Mouse (Mus musculus): ENCODE data around the gene Gm11568. TPM values are rescaled to one million over a fixed set of nuclear protein-coding genes. Genes with fewer than 3 reads are reported as not detected.
"Not testable (repeated sequence)": the region's sequence is repeated elsewhere in the genome, so short reads cannot be mapped to it uniquely, and the experiment has no call there.

Gm11568 gene
- polyA plus RNA-seq (2015; fragmentation: Nextera tagmentation; extraction: Ambion mirVana) = not detected in 2 replicates

- Histone ChIP-seq H3K4me1 (replicated peaks) (no peaks in the 10 kb centered on the region), H3K27ac (replicated peaks) (no peak within 1 kb of the TSS), H3K9me3 (replicated peaks) (no peaks in the 10 kb centered on the region), H3K36me3 (replicated peaks) (no peaks in the 10 kb centered on the region), H3K4me3 (replicated peaks) (no peak within 1 kb of the TSS), H3K9ac (no peak within 1 kb of the TSS), H3K27me3 (no peaks in the 10 kb centered on the region), H3K4me2 (no peak within 1 kb of the TSS)
- WGBS (ENCODE audit: insufficient replicate concordance) = 55% methylated on average over 2 of the region's 2 CpGs
- ATAC-seq (ENCODE audit: insufficient read depth) = no peak
Observed at GRCm38 (mm10) chr11:99857617-99858016, at the start of gene Gm11568. Gene Gm11568, plus strand, starts transcription at chr11:99857917.

GRCm38 (mm10) chr11:99809792-99810191 lies 47.9 kb upstream of the Gm11568 start, which contains the start of gene Krtap4-13:
Gene Krtap4-13, minus strand, starts transcription at chr11:99809892.
- not testable (repeated sequence) for H3K9ac ChIP-seq

GRCm38 (mm10) chr11:99815566-99815965 lies 42.2 kb upstream of the Gm11568 start, which contains the start of gene Gm11564:
Gene Gm11564, minus strand, starts transcription at chr11:99815666.
- H3K36me3 ChIP-seq (replicated peaks); H3K4me3 ChIP-seq (replicated peaks); H3K9ac ChIP-seq; ATAC-seq (ENCODE audit: insufficient read depth); H3K27me3 ChIP-seq; H3K9me3 ChIP-seq (replicated peaks); H3K4me2 ChIP-seq; H3K27ac ChIP-seq (replicated peaks); H3K4me1 ChIP-seq (replicated peaks): not testable (repeated sequence)
- 46% methylated on average over 2 of the region's 2 CpGs for WGBS (ENCODE audit: insufficient replicate concordance)

More at GRCm38 (mm10) chr11:99809792-99810191, 47.9 kb upstream of the Gm11568 start, which contains the start of gene Krtap4-13:
- H3K27ac ChIP-seq (replicated peaks); H3K36me3 ChIP-seq (replicated peaks); H3K27me3 ChIP-seq; H3K4me3 ChIP-seq (replicated peaks); H3K9me3 ChIP-seq (replicated peaks); ATAC-seq (ENCODE audit: insufficient read depth); H3K4me2 ChIP-seq; H3K4me1 ChIP-seq (replicated peaks): not testable (repeated sequence)

GRCm38 (mm10) chr11:99837966-99838365 lies 19.8 kb upstream of the Gm11568 start, which contains the start of gene 2300003K06Rik:
Gene 2300003K06Rik, minus strand, starts transcription at chr11:99838066.
- H3K9me3 ChIP-seq (replicated peaks) = no peaks in the 10 kb centered on the region
- H3K27me3 ChIP-seq = no peaks in the 10 kb centered on the region
- 31% methylated on average over 1 of the region's 1 CpGs for WGBS (ENCODE audit: insufficient replicate concordance)
- no peak within 1 kb of the TSS for H3K9ac ChIP-seq
- no peak within 1 kb of the TSS for H3K27ac ChIP-seq (replicated peaks)
- ATAC-seq (ENCODE audit: insufficient read depth) = no peak
- H3K4me2 ChIP-seq = no peak within 1 kb of the TSS
- no peaks in the 10 kb centered on the region for H3K36me3 ChIP-seq (replicated peaks)
- H3K4me3 ChIP-seq (replicated peaks) = no peak within 1 kb of the TSS
- H3K4me1 ChIP-seq (replicated peaks) = no peaks in the 10 kb centered on the region

GRCm38 (mm10) chr11:99842185-99842584 lies 15.5 kb upstream of the Gm11568 start:
- no peak for ATAC-seq (ENCODE audit: insufficient read depth)
- Histone ChIP-seq H3K4me3 (replicated peaks) (no peak overlapping the region), H3K9ac (no peak overlapping the region), H3K27me3 (no peaks in the 10 kb centered on the region), H3K4me2 (no peak overlapping the region), H3K36me3 (replicated peaks) (no peaks in the 10 kb centered on the region), H3K27ac (replicated peaks) (no peak overlapping the region), H3K4me1 (replicated peaks) (no peaks in the 10 kb centered on the region), H3K9me3 (replicated peaks) (no peaks in the 10 kb centered on the region)
- WGBS (ENCODE audit: insufficient replicate concordance) = 56% methylated on average over 1 of the region's 1 CpGs

- H3K27me3 ChIP-seq = no peaks in the 10 kb centered on the region
- 53% methylated on average over 2 of the region's 2 CpGs for WGBS (ENCODE audit: insufficient replicate concordance)
- H3K9me3 ChIP-seq (replicated peaks) = no peaks in the 10 kb centered on the region
- H3K9ac ChIP-seq = no peak overlapping the region
- no peak overlapping the region for H3K4me2 ChIP-seq
- ATAC-seq (ENCODE audit: insufficient read depth) = no peak
- H3K27ac ChIP-seq (replicated peaks) = no peak overlapping the region
- H3K4me3 ChIP-seq (replicated peaks) = no peak overlapping the region
- H3K4me1 ChIP-seq (replicated peaks) = no peaks in the 10 kb centered on the region
- no peaks in the 10 kb centered on the region for H3K36me3 ChIP-seq (replicated peaks)
Observed at GRCm38 (mm10) chr11:99846746-99847145, 11.0 kb upstream of the Gm11568 start.

- no peaks in the 10 kb centered on the region for H3K4me1 ChIP-seq (replicated peaks)
- ATAC-seq (ENCODE audit: insufficient read depth) = no peak
- no peaks in the 10 kb centered on the region for H3K9me3 ChIP-seq (replicated peaks)
- H3K27ac ChIP-seq (replicated peaks) = no peak within 1 kb of the TSS
- H3K27me3 ChIP-seq = no peaks in the 10 kb centered on the region
- H3K4me2 ChIP-seq = no peak within 1 kb of the TSS
- H3K9ac ChIP-seq = no peak within 1 kb of the TSS
- no peak within 1 kb of the TSS for H3K4me3 ChIP-seq (replicated peaks)
- H3K36me3 ChIP-seq (replicated peaks) = no peaks in the 10 kb centered on the region
Observed at GRCm38 (mm10) chr11:99851508-99851907, 6.2 kb upstream of the Gm11568 start, which contains the start of gene Krtap4-16. Gene Krtap4-16, minus strand, starts transcription at chr11:99851608.

- no peaks in the 10 kb centered on the region for H3K27me3 ChIP-seq
- no peak overlapping the region for H3K4me3 ChIP-seq (replicated peaks)
- H3K9me3 ChIP-seq (replicated peaks) = no peaks in the 10 kb centered on the region
- no peaks in the 10 kb centered on the region for H3K4me1 ChIP-seq (replicated peaks)
- no peaks in the 10 kb centered on the region for H3K36me3 ChIP-seq (replicated peaks)
- no peak overlapping the region for H3K27ac ChIP-seq (replicated peaks)
- 50% methylated on average over 3 of the region's 3 CpGs for WGBS (ENCODE audit: insufficient replicate concordance)
- no peak for ATAC-seq (ENCODE audit: insufficient read depth)
- H3K9ac ChIP-seq = no peak overlapping the region
- no peak overlapping the region for H3K4me2 ChIP-seq
Observed at GRCm38 (mm10) chr11:99854121-99854520, 3.6 kb upstream of the Gm11568 start.

- Histone ChIP-seq H3K27ac (replicated peaks) (no peak overlapping the region), H3K27me3 (no peaks in the 10 kb centered on the region), H3K4me1 (replicated peaks) (no peaks in the 10 kb centered on the region), H3K36me3 (replicated peaks) (no peaks in the 10 kb centered on the region), H3K4me3 (replicated peaks) (no peak overlapping the region), H3K4me2 (no peak overlapping the region), H3K9ac (no peak overlapping the region), H3K9me3 (replicated peaks) (no peaks in the 10 kb centered on the region)
- WGBS (ENCODE audit: insufficient replicate concordance) = 55% methylated on average over 2 of the region's 2 CpGs
- no peak for ATAC-seq (ENCODE audit: insufficient read depth)
Observed at GRCm38 (mm10) chr11:99858761-99859160, 1.0 kb downstream of the Gm11568 start.

- not testable (repeated sequence) for H3K4me3 ChIP-seq (replicated peaks); H3K27ac ChIP-seq (replicated peaks); H3K36me3 ChIP-seq (replicated peaks); H3K9ac ChIP-seq; H3K9me3 ChIP-seq (replicated peaks); H3K4me1 ChIP-seq (replicated peaks); H3K4me2 ChIP-seq; ATAC-seq (ENCODE audit: insufficient read depth); H3K27me3 ChIP-seq
- 42% methylated on average over 1 of the region's 1 CpGs for WGBS (ENCODE audit: insufficient replicate concordance)
Observed at GRCm38 (mm10) chr11:99864176-99864575, 6.5 kb downstream of the Gm11568 start, which contains the start of gene Gm11559. Gene Gm11559, plus strand, starts transcription at chr11:99864476.

- 48% methylated on average over 1 of the region's 1 CpGs for WGBS (ENCODE audit: insufficient replicate concordance)
- H3K4me1 ChIP-seq (replicated peaks); H3K36me3 ChIP-seq (replicated peaks); H3K27ac ChIP-seq (replicated peaks); H3K27me3 ChIP-seq; H3K9me3 ChIP-seq (replicated peaks); H3K4me2 ChIP-seq; H3K9ac ChIP-seq; H3K4me3 ChIP-seq (replicated peaks); ATAC-seq (ENCODE audit: insufficient read depth): not testable (repeated sequence)
Observed at GRCm38 (mm10) chr11:99873089-99873488, 15.4 kb downstream of the Gm11568 start, which contains the start of gene Krtap9-1. Gene Krtap9-1, plus strand, starts transcription at chr11:99873389.

- H3K4me1 ChIP-seq (replicated peaks); H3K27me3 ChIP-seq; H3K4me3 ChIP-seq (replicated peaks); H3K9me3 ChIP-seq (replicated peaks); H3K36me3 ChIP-seq (replicated peaks); H3K27ac ChIP-seq (replicated peaks); H3K9ac ChIP-seq; H3K4me2 ChIP-seq; ATAC-seq (ENCODE audit: insufficient read depth): not testable (repeated sequence)
- 15% methylated on average over 1 of the region's 1 CpGs for WGBS (ENCODE audit: insufficient replicate concordance)
Observed at GRCm38 (mm10) chr11:99878887-99879286, 21.2 kb downstream of the Gm11568 start, which contains the start of gene Gm11567. Gene Gm11567, plus strand, starts transcription at chr11:99879187.
